Mouse (Mus musculus): ENCODE results near the gene Lrmda. TPM values are rescaled to one million over a fixed set of nuclear protein-coding genes. Genes with fewer than 3 reads are reported as not detected.

Gene Lrmda
- polyA plus RNA-seq, 1 experiment from 2014 or later, result not detected

- no peak overlapping the region for H3K4me2 ChIP-seq (ENCODE audit: low read length)
- no peak overlapping the region for H3K27ac ChIP-seq (replicated peaks; ENCODE audit: low read depth, low read length)
- H3K4me3 ChIP-seq (replicated peaks; ENCODE audit: low read depth, low read length), result no peak overlapping the region
- ATAC-seq (ENCODE audit: low FRiP score, low TSS enrichment) (no peak), DNase-seq (no peak)
- H3K4me1 ChIP-seq (ENCODE audit: control insufficient read depth, insufficient read depth, low read length), result no peaks in the 10 kb centered on the region
- H3K36me3 ChIP-seq (ENCODE audit: control insufficient read depth, insufficient read depth, low read length), result no peaks in the 10 kb centered on the region
- H3K27me3 ChIP-seq (ENCODE audit: control insufficient read depth, insufficient read depth, low read length), result no peaks in the 10 kb centered on the region
- H3K9me3 ChIP-seq (ENCODE audit: control insufficient read depth, low read length), result no peaks in the 10 kb centered on the region
- H3K9ac ChIP-seq (replicated peaks; ENCODE audit: low read length), result no peak overlapping the region
- WGBS, result 96% methylated on average over 1 of the region's 1 CpGs
Observed at GRCm38 (mm10) chr14:22899312-22899711, 879.8 kb downstream of the Lrmda start.

GRCm38 (mm10) chr14:22902116-22902515, 882.6 kb downstream of the Lrmda start:
- Histone ChIP-seq H3K4me3 (replicated peaks; ENCODE audit: low read depth, low read length) (no peak overlapping the region), H3K9ac (replicated peaks; ENCODE audit: low read length) (no peak overlapping the region), H3K27ac (replicated peaks; ENCODE audit: low read depth, low read length) (no peak overlapping the region), H3K9me3 (ENCODE audit: control insufficient read depth, low read length) (no peaks in the 10 kb centered on the region), H3K36me3 (ENCODE audit: control insufficient read depth, insufficient read depth, low read length) (no peaks in the 10 kb centered on the region), H3K27me3 (ENCODE audit: control insufficient read depth, insufficient read depth, low read length) (no peaks in the 10 kb centered on the region), H3K4me1 (ENCODE audit: control insufficient read depth, insufficient read depth, low read length) (peaks cover 6% of the 10 kb centered on the region), H3K4me2 (ENCODE audit: low read length) (no peak overlapping the region)
- DNase-seq (no peak), ATAC-seq (ENCODE audit: low FRiP score, low TSS enrichment) (no peak)
- 90% methylated on average over 1 of the region's 1 CpGs for WGBS

- no peak for ATAC-seq (ENCODE audit: low FRiP score, low TSS enrichment)
- no peak overlapping the region for H3K4me3 ChIP-seq (replicated peaks; ENCODE audit: low read depth, low read length)
- no peaks in the 10 kb centered on the region for H3K36me3 ChIP-seq (ENCODE audit: control insufficient read depth, insufficient read depth, low read length)
- 96% methylated on average over 2 of the region's 2 CpGs for WGBS
- no peak overlapping the region for H3K4me2 ChIP-seq (ENCODE audit: low read length)
- H3K9ac ChIP-seq (replicated peaks; ENCODE audit: low read length), result no peak overlapping the region
- H3K27me3 ChIP-seq (ENCODE audit: control insufficient read depth, insufficient read depth, low read length), result no peaks in the 10 kb centered on the region
- no peak for DNase-seq
- no peak overlapping the region for H3K27ac ChIP-seq (replicated peaks; ENCODE audit: low read depth, low read length)
- H3K9me3 ChIP-seq (ENCODE audit: control insufficient read depth, low read length), result no peaks in the 10 kb centered on the region
- H3K4me1 ChIP-seq (ENCODE audit: control insufficient read depth, insufficient read depth, low read length), result peaks cover 9% of the 10 kb centered on the region
Observed at GRCm38 (mm10) chr14:22902914-22903313, 883.4 kb downstream of the Lrmda start.

- no peaks in the 10 kb centered on the region for H3K9me3 ChIP-seq (ENCODE audit: control insufficient read depth, low read length)
- peaks cover 9% of the 10 kb centered on the region for H3K4me1 ChIP-seq (ENCODE audit: control insufficient read depth, insufficient read depth, low read length)
- no peaks in the 10 kb centered on the region for H3K27me3 ChIP-seq (ENCODE audit: control insufficient read depth, insufficient read depth, low read length)
- no peak overlapping the region for H3K4me3 ChIP-seq (replicated peaks; ENCODE audit: low read depth, low read length)
- H3K36me3 ChIP-seq (ENCODE audit: control insufficient read depth, insufficient read depth, low read length), result no peaks in the 10 kb centered on the region
- no peak overlapping the region for H3K9ac ChIP-seq (replicated peaks; ENCODE audit: low read length)
- no peak overlapping the region for H3K4me2 ChIP-seq (ENCODE audit: low read length)
- H3K27ac ChIP-seq (replicated peaks; ENCODE audit: low read depth, low read length), result no peak overlapping the region
- no peak for DNase-seq
- 84% methylated on average over 7 of the region's 7 CpGs for WGBS
- no peak for ATAC-seq (ENCODE audit: low FRiP score, low TSS enrichment)
Observed at GRCm38 (mm10) chr14:22905741-22906667, 886.5 kb downstream of the Lrmda start.

GRCm38 (mm10) chr14:22906716-22907115, 887.2 kb downstream of the Lrmda start:
- Histone ChIP-seq H3K4me3 (replicated peaks; ENCODE audit: low read depth, low read length) (no peak overlapping the region), H3K27me3 (ENCODE audit: control insufficient read depth, insufficient read depth, low read length) (no peaks in the 10 kb centered on the region), H3K27ac (replicated peaks; ENCODE audit: low read depth, low read length) (no peak overlapping the region), H3K36me3 (ENCODE audit: control insufficient read depth, insufficient read depth, low read length) (no peaks in the 10 kb centered on the region), H3K9ac (replicated peaks; ENCODE audit: low read length) (no peak overlapping the region), H3K4me2 (ENCODE audit: low read length) (no peak overlapping the region), H3K9me3 (ENCODE audit: control insufficient read depth, low read length) (no peaks in the 10 kb centered on the region), H3K4me1 (ENCODE audit: control insufficient read depth, insufficient read depth, low read length) (peaks cover 9% of the 10 kb centered on the region)
- WGBS, result 52% methylated on average over 4 of the region's 4 CpGs
- ATAC-seq (ENCODE audit: low FRiP score, low TSS enrichment), result no peak
- peak; percentile 61 for DNase-seq

DNA sequence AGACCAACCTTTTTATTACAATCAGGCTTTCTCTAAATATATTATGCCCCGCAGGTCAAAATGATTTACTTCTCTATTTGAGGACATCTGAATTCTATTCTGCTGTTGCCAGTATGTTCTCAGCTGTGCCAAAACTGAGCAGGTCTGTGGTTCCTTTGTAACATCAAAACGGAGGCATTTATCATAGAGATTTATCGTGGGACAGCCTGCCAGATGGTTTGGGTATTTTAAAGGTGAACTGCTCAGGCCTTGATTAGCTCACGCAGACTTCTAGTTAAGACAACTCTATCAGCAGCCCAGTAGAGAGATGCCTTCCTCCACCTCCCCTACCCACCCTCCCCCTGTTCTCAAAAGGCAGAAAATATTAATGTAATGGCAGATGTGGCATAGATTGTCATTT, 887.7 kb downstream of the Lrmda start:
- no peak overlapping the region for H3K4me2 ChIP-seq (ENCODE audit: low read length)
- no peaks in the 10 kb centered on the region for H3K27me3 ChIP-seq (ENCODE audit: control insufficient read depth, insufficient read depth, low read length)
- DNase-seq, result peak; percentile 44
- no peak overlapping the region for H3K4me3 ChIP-seq (replicated peaks; ENCODE audit: low read depth, low read length)
- H3K27ac ChIP-seq (replicated peaks; ENCODE audit: low read depth, low read length), result no peak overlapping the region
- no peaks in the 10 kb centered on the region for H3K9me3 ChIP-seq (ENCODE audit: control insufficient read depth, low read length)
- WGBS, result 57% methylated on average over 4 of the region's 4 CpGs
- peaks cover 9% of the 10 kb centered on the region for H3K4me1 ChIP-seq (ENCODE audit: control insufficient read depth, insufficient read depth, low read length)
- no peaks in the 10 kb centered on the region for H3K36me3 ChIP-seq (ENCODE audit: control insufficient read depth, insufficient read depth, low read length)
- no peak; the same call in 1 of the 2 replicates for ATAC-seq (ENCODE audit: low FRiP score, low TSS enrichment)
- no peak overlapping the region for H3K9ac ChIP-seq (replicated peaks; ENCODE audit: low read length)

- 84% methylated on average over 2 of the region's 2 CpGs for WGBS
- no peak overlapping the region for H3K4me2 ChIP-seq (ENCODE audit: low read length)
- no peak overlapping the region for H3K4me3 ChIP-seq (replicated peaks; ENCODE audit: low read depth, low read length)
Observed at GRCm38 (mm10) chr14:22908006-22908405, 888.5 kb downstream of the Lrmda start.

GRCm38 (mm10) chr14:22915463-22915862, 896.0 kb downstream of the Lrmda start:
- Histone ChIP-seq H3K27ac (replicated peaks; ENCODE audit: low read depth, low read length) (no peak overlapping the region), H3K4me1 (ENCODE audit: control insufficient read depth, insufficient read depth, low read length) (no peaks in the 10 kb centered on the region), H3K4me3 (replicated peaks; ENCODE audit: low read depth, low read length) (no peak overlapping the region), H3K36me3 (ENCODE audit: control insufficient read depth, insufficient read depth, low read length) (no peaks in the 10 kb centered on the region), H3K27me3 (ENCODE audit: control insufficient read depth, insufficient read depth, low read length) (no peaks in the 10 kb centered on the region), H3K4me2 (ENCODE audit: low read length) (no peak overlapping the region), H3K9ac (replicated peaks; ENCODE audit: low read length) (no peak overlapping the region), H3K9me3 (ENCODE audit: control insufficient read depth, low read length) (no peaks in the 10 kb centered on the region)
- 94% methylated on average over 3 of the region's 3 CpGs for WGBS
- no peak for DNase-seq
- no peak for ATAC-seq (ENCODE audit: low FRiP score, low TSS enrichment)

More at GRCm38 (mm10) chr14:22908006-22908405, 888.5 kb downstream of the Lrmda start:
- H3K36me3 ChIP-seq (ENCODE audit: control insufficient read depth, insufficient read depth, low read length), result no peaks in the 10 kb centered on the region
- peaks cover 9% of the 10 kb centered on the region for H3K4me1 ChIP-seq (ENCODE audit: control insufficient read depth, insufficient read depth, low read length)
- no peak overlapping the region for H3K9ac ChIP-seq (replicated peaks; ENCODE audit: low read length)
- ATAC-seq (ENCODE audit: low FRiP score, low TSS enrichment), result no peak
- H3K9me3 ChIP-seq (ENCODE audit: control insufficient read depth, low read length), result no peaks in the 10 kb centered on the region
- no peak overlapping the region for H3K27ac ChIP-seq (replicated peaks; ENCODE audit: low read depth, low read length)
- H3K27me3 ChIP-seq (ENCODE audit: control insufficient read depth, insufficient read depth, low read length), result no peaks in the 10 kb centered on the region
- no peak for DNase-seq

GRCm38 (mm10) chr14:22918499-22918898, 899.0 kb downstream of the Lrmda start:
- DNase-seq (no peak), ATAC-seq (ENCODE audit: low FRiP score, low TSS enrichment) (no peak)
- Histone ChIP-seq H3K4me2 (ENCODE audit: low read length) (no peak overlapping the region), H3K9me3 (ENCODE audit: control insufficient read depth, low read length) (no peaks in the 10 kb centered on the region), H3K27me3 (ENCODE audit: control insufficient read depth, insufficient read depth, low read length) (no peaks in the 10 kb centered on the region), H3K4me3 (replicated peaks; ENCODE audit: low read depth, low read length) (no peak overlapping the region), H3K9ac (replicated peaks; ENCODE audit: low read length) (no peak overlapping the region), H3K27ac (replicated peaks; ENCODE audit: low read depth, low read length) (no peak overlapping the region), H3K4me1 (ENCODE audit: control insufficient read depth, insufficient read depth, low read length) (no peaks in the 10 kb centered on the region), H3K36me3 (ENCODE audit: control insufficient read depth, insufficient read depth, low read length) (no peaks in the 10 kb centered on the region)
- WGBS, result 83% methylated on average over 3 of the region's 3 CpGs

Data from midbrain, embryonic 14.5 days (tissue).